Mouse (Mus musculus): ENCODE results near the gene Hist1h4b.

DNA sequence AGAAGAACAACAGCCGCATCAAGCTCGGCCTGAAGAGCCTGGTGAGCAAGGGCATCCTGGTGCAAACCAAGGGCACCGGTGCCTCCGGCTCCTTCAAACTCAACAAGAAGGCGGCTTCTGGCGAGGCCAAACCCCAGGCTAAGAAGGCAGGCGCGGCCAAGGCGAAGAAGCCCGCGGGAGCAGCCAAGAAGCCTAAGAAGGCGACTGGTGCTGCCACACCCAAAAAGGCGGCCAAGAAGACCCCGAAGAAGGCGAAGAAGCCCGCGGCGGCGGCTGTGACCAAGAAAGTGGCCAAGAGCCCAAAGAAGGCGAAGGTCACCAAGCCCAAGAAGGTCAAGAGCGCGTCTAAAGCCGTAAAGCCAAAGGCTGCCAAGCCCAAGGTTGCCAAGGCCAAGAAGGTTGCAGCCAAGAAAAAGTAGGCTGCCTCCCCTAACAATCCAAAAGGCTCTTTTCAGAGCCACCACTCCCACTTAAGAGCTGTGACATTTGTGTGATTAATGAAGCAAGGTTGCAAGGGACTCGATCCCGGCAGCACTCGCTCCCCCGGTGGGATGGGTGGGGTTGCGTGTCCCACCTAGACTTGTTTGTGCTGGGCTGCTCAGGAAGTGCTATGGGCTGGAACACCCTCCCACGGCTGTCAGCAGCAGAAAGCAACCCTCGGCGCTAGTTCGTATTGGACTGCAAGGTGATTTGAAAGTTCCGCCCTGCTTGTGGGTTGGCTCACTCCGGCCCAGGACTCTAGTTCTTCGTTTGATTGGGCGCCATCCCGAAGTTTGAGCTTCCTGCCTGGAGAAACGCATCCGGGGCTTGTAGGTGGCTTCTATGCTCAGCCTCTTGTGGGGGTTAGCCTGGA lies 17.5 kb upstream of the Hist1h4b start:
- TF ChIP-seq GATA1 (IDR thresholded peaks at IDR 0.05; ENCODE audit: low read length) (no peak), TAL1 (IDR thresholded peaks at IDR 0.05; ENCODE audit: low read length) (no peak)

Measured in erythroblast, embryonic 14.5 days (primary cell).